Mouse (Mus musculus) embryo, embryonic 11.5 days (tissue): ENCODE measurements around the gene Spred2.
"Not testable (repeated sequence)": the region's sequence is repeated elsewhere in the genome, so short reads cannot be mapped to it uniquely, and the experiment has no call there.

ENCODE experiments used
- DNase-seq: peaks from one replicate; pipeline ENCODE4 v3.0.0-alpha.2; 2012; ENCODE audit warnings: low read depth, low spot score

The Spred2 gene

GRCm38 (mm10) chr11:20018905-20019304 lies 94.7 kb downstream of the Spred2 start:
- DNase-seq = no peak

- no peak for DNase-seq
Measured at GRCm38 (mm10) chr11:20020720-20021119, 96.5 kb downstream of the Spred2 start.

GRCm38 (mm10) chr11:20022462-20022861 lies 98.3 kb downstream of the Spred2 start:
- DNase-seq = no peak

- DNase-seq = no peak
Measured at GRCm38 (mm10) chr11:20022911-20023482, 98.8 kb downstream of the Spred2 start.

- no peak for DNase-seq
Measured at GRCm38 (mm10) chr11:20025899-20026298, 101.7 kb downstream of the Spred2 start.

GRCm38 (mm10) chr11:20027719-20028118 lies 103.5 kb downstream of the Spred2 start:
- no peak for DNase-seq

- DNase-seq = no peak
Measured at GRCm38 (mm10) chr11:20028396-20028795, 104.2 kb downstream of the Spred2 start.

- no peak for DNase-seq
Measured at GRCm38 (mm10) chr11:20029014-20029413, 104.8 kb downstream of the Spred2 start.

- not testable (repeated sequence) for DNase-seq
Measured at GRCm38 (mm10) chr11:20030973-20031372, 106.8 kb downstream of the Spred2 start.

- no peak for DNase-seq
Measured at GRCm38 (mm10) chr11:20031536-20031935, 107.4 kb downstream of the Spred2 start.

GRCm38 (mm10) chr11:20033541-20034160 lies 109.5 kb downstream of the Spred2 start:
- no peak for DNase-seq

- DNase-seq = no peak
Measured at GRCm38 (mm10) chr11:20034337-20034947, 110.3 kb downstream of the Spred2 start.

GRCm38 (mm10) chr11:20035343-20035928 lies 111.3 kb downstream of the Spred2 start:
- DNase-seq = no peak

- DNase-seq = no peak
Measured at GRCm38 (mm10) chr11:20035972-20036371, 111.8 kb downstream of the Spred2 start.

- no peak for DNase-seq
Measured at GRCm38 (mm10) chr11:20037739-20038138, 113.6 kb downstream of the Spred2 start.

- no peak for DNase-seq
Measured at GRCm38 (mm10) chr11:20038723-20039122, 114.5 kb downstream of the Spred2 start.

- DNase-seq = no peak
Measured at GRCm38 (mm10) chr11:20041164-20041920, 117.2 kb downstream of the Spred2 start.

GRCm38 (mm10) chr11:20042106-20042505 lies 117.9 kb downstream of the Spred2 start:
- no peak for DNase-seq

- DNase-seq = no peak
Measured at GRCm38 (mm10) chr11:20043256-20043655, 119.1 kb downstream of the Spred2 start.

- no peak for DNase-seq
Measured at GRCm38 (mm10) chr11:20045586-20045985, 121.4 kb downstream of the Spred2 start.

- no peak for DNase-seq
Measured at GRCm38 (mm10) chr11:20052814-20053536, 128.8 kb downstream of the Spred2 start.
